Mouse (Mus musculus) C2C12 (cell line): ENCODE results near the gene Wnt6. TPM values are rescaled to one million over a fixed set of nuclear protein-coding genes. Genes with fewer than 3 reads are reported as not detected.
"Not testable (repeated sequence)": the region's sequence is repeated elsewhere in the genome, so short reads cannot be mapped to it uniquely, and the experiment has no call there.

Experiments used
- H3K27me3 ChIP-seq: one replicate; pipeline ENCODE4 v1.6.1; 2011; ENCODE audit not compliant: control insufficient read depth, insufficient read depth, insufficient read length
- H3K36me3 ChIP-seq: one replicate; pipeline ENCODE4 v1.6.1; 2011; ENCODE audit not compliant: control insufficient read depth, insufficient read depth
- H3K4me3 ChIP-seq: one replicate; pipeline ENCODE4 v1.5.1; 2011; ENCODE audit warnings: mild to moderate bottlenecking, control low read depth; ENCODE audit not compliant: poor library complexity, insufficient read depth, severe bottlenecking
- H3K79me2 ChIP-seq: one replicate; pipeline ENCODE4 v1.6.1; 2011; ENCODE audit not compliant: control insufficient read depth, insufficient read depth
- H3K79me3 ChIP-seq: one replicate; pipeline ENCODE4 v1.6.1; 2011; ENCODE audit warnings: low read depth, control low read depth
- H3ac ChIP-seq: one replicate; pipeline ENCODE3; 2011; ENCODE audit warnings: low read depth; ENCODE audit not compliant: control insufficient read depth, insufficient read length
- CEBPB ChIP-seq: IDR thresholded peaks from one replicate; pipeline ENCODE4 v1.6.1; 2011; ENCODE audit warnings: low read depth, mild to moderate bottlenecking, control low read depth, moderate library complexity
- CTCF ChIP-seq: IDR thresholded peaks from one replicate; pipeline ENCODE4 v1.5.1; 2011; ENCODE audit not compliant: control insufficient read depth, insufficient read depth, insufficient read length
- FOSL1 ChIP-seq: IDR thresholded peaks from one replicate; pipeline ENCODE4 v1.8.0; 2011; ENCODE audit warnings: mild to moderate bottlenecking, low read length; ENCODE audit not compliant: poor library complexity, insufficient read depth, severe bottlenecking
- MAX ChIP-seq: IDR thresholded peaks from one replicate; pipeline ENCODE4 v1.6.1; 2011; ENCODE audit warnings: mild to moderate bottlenecking, control low read depth
- MYOD1 ChIP-seq: IDR thresholded peaks from one replicate; pipeline ENCODE4 v1.6.1; 2011; ENCODE audit warnings: low read depth; ENCODE audit not compliant: control insufficient read depth, insufficient read length
- MYOG ChIP-seq: IDR thresholded peaks from one replicate; pipeline ENCODE4 v1.6.1; 2011; ENCODE audit not compliant: control insufficient read depth, insufficient read length; ENCODE audit errors: extremely low read depth
- USF1 ChIP-seq: IDR thresholded peaks from one replicate; pipeline ENCODE4 v1.6.1; 2011; ENCODE audit warnings: low read depth, mild to moderate bottlenecking, control low read depth, moderate library complexity
- polyA plus RNA-seq: library from polyadenylated mRNA; unstranded; fragments of >200 nt; fragmentation: generic; extraction: Trizol; gene quantifications from one replicate; pipeline ENCODE4 v1.2.1, GENCODE M21; 2012; ENCODE audit warnings: missing spikeins

Wnt6 gene
- polyA plus RNA-seq, 1 experiment = 3.0 TPM

- peak overlapping the region; percentile 38 for H3K4me3 ChIP-seq
- no peaks in the 10 kb centered on the region for H3K79me3 ChIP-seq
- no peaks in the 10 kb centered on the region for H3K79me2 ChIP-seq
- TF ChIP-seq USF1 = no peak
- no peak for TF ChIP-seq FOSL1
- no peak for TF ChIP-seq MYOD1
- no peak for TF ChIP-seq MYOG
- no peak for TF ChIP-seq CEBPB
- TF ChIP-seq MAX = no peak
- TF ChIP-seq CTCF = no peak
- H3ac ChIP-seq = peak overlapping the region; percentile 54
- H3K36me3 ChIP-seq = no peaks in the 10 kb centered on the region
- no peaks in the 10 kb centered on the region for H3K27me3 ChIP-seq
Observed at GRCm38 (mm10) chr1:74816612-74817199, 45.0 kb downstream of the Wnt6 start.

GRCm38 (mm10) chr1:74817219-74817618, 45.5 kb downstream of the Wnt6 start:
- Histone ChIP-seq H3K27me3 (no peaks in the 10 kb centered on the region), H3K79me3 (no peaks in the 10 kb centered on the region), H3ac (peak overlapping the region; percentile 54), H3K36me3 (no peaks in the 10 kb centered on the region), H3K4me3 (peak overlapping the region; percentile 38), H3K79me2 (no peaks in the 10 kb centered on the region)
- TF ChIP-seq USF1 (no peak), CTCF (no peak), MAX (no peak), CEBPB (no peak), MYOG (no peak), FOSL1 (no peak), MYOD1 (no peak)

- no peaks in the 10 kb centered on the region for H3K79me2 ChIP-seq
- no peak overlapping the region for H3K4me3 ChIP-seq
- H3K27me3 ChIP-seq = no peaks in the 10 kb centered on the region
- no peak overlapping the region for H3ac ChIP-seq
- TF ChIP-seq USF1 = no peak
- TF ChIP-seq FOSL1 = no peak
- TF ChIP-seq MYOD1 = no peak
- no peak for TF ChIP-seq CEBPB
- TF ChIP-seq MYOG = no peak
- TF ChIP-seq CTCF = no peak
- TF ChIP-seq MAX = no peak
- H3K36me3 ChIP-seq = no peaks in the 10 kb centered on the region
- H3K79me3 ChIP-seq = no peaks in the 10 kb centered on the region
Observed at GRCm38 (mm10) chr1:74818509-74818908, 46.8 kb downstream of the Wnt6 start.

GRCm38 (mm10) chr1:74823598-74823997, 51.9 kb downstream of the Wnt6 start:
- H3K79me2 ChIP-seq, H3K36me3 ChIP-seq, H3ac ChIP-seq, H3K4me3 ChIP-seq, H3K79me3 ChIP-seq, H3K27me3 ChIP-seq: not testable (repeated sequence)

- H3K27me3 ChIP-seq = peaks cover 4% of the 10 kb centered on the region
- H3K36me3 ChIP-seq = no peaks in the 10 kb centered on the region
- no peaks in the 10 kb centered on the region for H3K79me3 ChIP-seq
- no peak overlapping the region for H3K4me3 ChIP-seq
- TF ChIP-seq CEBPB (no peak), CTCF (no peak), USF1 (no peak), MYOG (no peak), MYOD1 (no peak), MAX (no peak)
- no peak overlapping the region for H3ac ChIP-seq
- no peaks in the 10 kb centered on the region for H3K79me2 ChIP-seq
Observed at GRCm38 (mm10) chr1:74824518-74825302, 53.0 kb downstream of the Wnt6 start.

GRCm38 (mm10) chr1:74830061-74830460, 58.4 kb downstream of the Wnt6 start:
- Histone ChIP-seq H3ac (no peak overlapping the region), H3K27me3 (peaks cover 19% of the 10 kb centered on the region), H3K36me3 (no peaks in the 10 kb centered on the region), H3K79me2 (no peaks in the 10 kb centered on the region), H3K4me3 (no peak overlapping the region), H3K79me3 (no peaks in the 10 kb centered on the region)
- TF ChIP-seq USF1 (no peak), MYOG (no peak), MAX (no peak), MYOD1 (no peak), FOSL1 (no peak), CTCF (no peak), CEBPB (no peak)
